Mouse (Mus musculus) thymus, postnatal 0 days (tissue): Measurements from ENCODE around the gene Hoxa4. TPM values are rescaled to one million over a fixed set of nuclear protein-coding genes. Genes with fewer than 3 reads are reported as not detected.
A peak's percentile ranks its signal among the peaks of the same experiment; 100 is the strongest.

Source experiments
- DNase-seq: peaks from one replicate; pipeline ENCODE4 v3.0.0-alpha.2; 2015; ENCODE audit warnings: low spot score
- microRNA counts: library from miRNA; unstranded; fragments of <30 nt; microRNA quantifications from one replicate; lab custom pipeline; 2015
- microRNA-seq: library from miRNA; unstranded; fragments of <30 nt; microRNA quantifications from one replicate; pipeline ENCODE4, GENCODE M21; 2016; ENCODE audit warnings: borderline number of aligned reads
- polyA plus RNA-seq: library from polyadenylated mRNA; unstranded; fragments of >200 nt; fragmentation: Nextera tagmentation; extraction: Ambion mirVana; gene quantifications from 2 replicates; pipeline ENCODE4 v1.2.1, GENCODE M21; 2015

The Hoxa4 gene
- polyA plus RNA-seq, 1 experiment from 2014 or later = 0.27 TPM

GRCm38 (mm10) chr6:52153270-52153669 is 38.3 kb downstream of the Hoxa4 start:
- DNase-seq = no peak

GRCm38 (mm10) chr6:52152226-52153193 is 39.0 kb downstream of the Hoxa4 start:
- DNase-seq = no peak

GRCm38 (mm10) chr6:52151571-52151970 is 40.0 kb downstream of the Hoxa4 start:
- no peak for DNase-seq

GRCm38 (mm10) chr6:52150401-52150966 is 41.1 kb downstream of the Hoxa4 start:
- DNase-seq = no peak

MicroRNAs within 50 kb of the gene (microRNA counts, 519-probe panel; counts per million panel counts)
- 473 counts per million, percentile 71 among the panel's probes with 10 or more counts for microRNA mmu-miR-196b (lab: Ali Mortazavi, UCI)

Small RNA genes within 50 kb of the gene (microRNA-seq; reads per million reads assigned to microRNA genes)
- gene Mir196b = 227 reads per million, percentile 55 among the genes with 10 or more reads in this experiment

Other genes starting within 250 kb of the Hoxa4 start
- 24.2 and 24.6 TPM in 2 replicates for gene Skap2, start 179.2 kb downstream of the Hoxa4 start, polyA plus RNA-seq
- gene Hoxa1, start 33.4 kb downstream of the Hoxa4 start, polyA plus RNA-seq = 0.44 and 0.45 TPM in 2 replicates
- 5.1 and 5.4 TPM in 2 replicates for gene Hoxa2, start 26.9 kb downstream of the Hoxa4 start, polyA plus RNA-seq
- 0.24 and 0.25 TPM in 2 replicates for gene 5730596B20Rik, start 14.3 kb downstream of the Hoxa4 start, polyA plus RNA-seq
- 0.06 and 0.21 TPM in 2 replicates for gene Hoxa5, start 12.8 kb upstream of the Hoxa4 start, polyA plus RNA-seq
- gene Hoxa6, start 17.0 kb upstream of the Hoxa4 start, polyA plus RNA-seq = not detected in 2 replicates
- 1.1 and 1.2 TPM in 2 replicates for gene Hoxa3, start 21.6 kb upstream of the Hoxa4 start, polyA plus RNA-seq
- gene Gm28308, start 21.6 kb upstream of the Hoxa4 start, polyA plus RNA-seq = not detected in 2 replicates
- gene Hoxa7, start 30.1 kb upstream of the Hoxa4 start, polyA plus RNA-seq = 0.71 and 1.4 TPM in 2 replicates
- 0.62 and 0.81 TPM in 2 replicates for gene Hoxa9, start 39.3 kb upstream of the Hoxa4 start, polyA plus RNA-seq
- 0.08 and 0.19 TPM in 2 replicates for gene Hoxa10, start 49.1 kb upstream of the Hoxa4 start, polyA plus RNA-seq
- not detected in 2 replicates for gene Hoxa11, start 54.1 kb upstream of the Hoxa4 start, polyA plus RNA-seq
- gene Hoxa13, start 69.1 kb upstream of the Hoxa4 start, polyA plus RNA-seq = not detected in 2 replicates
- not detected in 2 replicates for gene Evx1, start 121.7 kb upstream of the Hoxa4 start, polyA plus RNA-seq